Mouse (Mus musculus): Measurements from ENCODE around the gene Nadsyn1.

Gene Nadsyn1

DNA sequence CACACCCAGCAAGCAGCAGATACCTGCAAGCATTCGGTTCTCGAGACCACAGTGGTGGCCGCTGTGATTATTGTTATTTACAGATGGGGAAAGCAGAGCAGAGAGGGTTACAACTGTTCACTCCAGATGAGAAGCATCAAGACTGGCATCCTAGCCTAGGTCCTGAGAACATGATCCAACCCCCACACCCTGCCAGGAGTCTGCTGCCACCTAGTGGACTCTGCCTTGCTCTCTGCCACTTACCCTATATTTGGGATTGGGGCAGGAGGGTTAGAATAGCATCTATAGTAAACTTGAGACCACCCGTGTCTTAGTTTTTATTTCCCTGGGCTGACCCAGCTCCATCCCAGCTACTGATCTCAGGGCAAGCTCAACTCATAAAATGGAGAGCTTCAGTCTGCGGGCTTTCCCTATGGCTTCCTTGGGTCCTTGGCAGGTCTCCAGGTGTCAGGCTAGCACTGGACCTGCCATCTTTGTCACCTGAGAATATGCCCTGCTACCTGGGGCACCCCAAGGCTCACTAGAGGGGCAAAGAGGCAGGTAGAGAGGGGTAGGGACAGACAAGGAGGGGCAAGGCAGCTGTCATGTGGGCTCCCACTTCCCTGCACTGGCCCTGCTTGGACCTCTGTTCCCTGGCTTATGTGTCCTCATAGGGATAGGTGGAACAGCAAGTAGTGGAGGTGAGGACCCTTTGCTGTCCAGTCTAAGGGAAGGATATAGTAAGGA lies 68.5 kb downstream of the Nadsyn1 start:
- DNase-seq (ENCODE audit: low read depth, low spot score): peak; percentile 34

DNA sequence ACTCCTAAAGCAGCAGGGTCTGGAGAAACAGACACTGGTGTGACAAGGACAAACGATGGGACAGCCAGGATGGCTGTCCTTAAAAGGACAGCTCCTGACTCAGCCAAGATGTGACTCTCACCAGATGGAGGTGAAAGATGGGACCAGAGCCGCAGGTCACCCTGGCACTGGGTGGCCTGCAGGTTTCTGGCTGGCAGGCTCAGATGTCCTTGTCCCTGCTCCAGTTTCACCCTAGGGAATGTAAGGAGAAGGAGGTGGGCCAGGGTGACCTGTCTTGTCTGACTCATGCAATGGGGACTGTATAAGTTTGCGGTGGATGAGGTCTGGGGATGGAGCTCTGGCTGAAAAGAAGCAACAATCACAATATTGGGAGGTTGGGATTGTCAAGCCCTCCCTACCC lies 70.0 kb downstream of the Nadsyn1 start:
- DNase-seq (ENCODE audit: low read depth, low spot score): no peak

DNA sequence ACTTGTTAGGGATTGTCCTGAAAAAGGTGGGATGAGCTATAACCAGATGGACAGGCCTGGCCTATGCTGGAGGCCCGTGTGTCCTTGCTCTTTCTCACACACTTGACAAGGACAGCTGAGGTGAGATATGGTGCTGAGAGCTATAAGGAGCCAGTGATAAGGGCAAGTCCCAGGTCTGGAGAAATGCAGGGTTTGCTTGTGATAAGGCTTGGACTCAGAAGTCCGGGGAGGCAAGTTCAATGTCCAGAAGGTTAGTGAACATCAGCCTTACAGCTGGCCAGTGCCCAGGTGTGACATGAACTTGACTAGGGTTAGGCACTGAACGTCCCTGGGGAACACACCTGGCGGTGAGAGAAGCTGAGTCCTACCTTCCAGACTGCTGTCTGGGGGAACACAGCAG lies 70.6 kb downstream of the Nadsyn1 start:
- no peak for DNase-seq (ENCODE audit: low read depth, low spot score)

DNA sequence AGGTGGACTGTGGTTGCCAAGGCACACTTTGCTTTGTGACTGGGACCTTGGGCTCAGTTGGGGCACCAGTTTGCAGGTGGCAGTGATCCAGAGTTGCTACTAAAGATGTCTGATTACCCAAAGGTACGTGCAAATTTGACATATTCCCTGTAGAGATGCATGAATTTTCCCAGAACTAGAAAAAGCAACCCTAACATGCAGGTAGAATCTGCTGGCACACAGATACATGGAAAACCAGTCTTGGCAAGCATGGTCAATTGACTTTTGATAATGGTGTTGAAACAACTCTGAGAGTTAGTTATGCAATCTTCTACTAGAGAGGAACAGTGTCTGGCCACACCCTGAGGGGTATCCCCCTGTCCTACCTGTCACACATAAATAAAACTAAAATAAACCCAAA lies 71.3 kb downstream of the Nadsyn1 start:
- no peak for DNase-seq (ENCODE audit: low read depth, low spot score)

DNA sequence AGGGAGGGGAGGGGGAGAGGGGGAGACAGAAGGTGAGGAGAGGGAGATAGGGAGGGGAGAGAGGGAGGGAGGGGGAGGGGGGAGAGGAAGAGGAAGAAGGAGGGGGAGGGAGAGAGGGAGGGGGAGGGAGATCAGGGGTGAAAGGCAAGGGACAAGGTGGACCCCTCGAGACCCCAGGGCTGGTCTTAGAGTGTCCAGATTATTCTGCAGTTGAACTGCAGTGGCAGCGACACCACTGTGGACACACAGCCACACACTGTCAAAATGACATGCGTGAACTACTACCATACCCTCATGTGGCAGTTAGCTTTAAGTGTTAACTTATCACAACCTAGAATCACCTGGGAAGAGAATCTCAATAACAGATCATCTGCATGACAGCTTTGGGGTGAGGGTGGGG lies 73.6 kb downstream of the Nadsyn1 start:
- DNase-seq (ENCODE audit: low read depth, low spot score): no peak

DNA sequence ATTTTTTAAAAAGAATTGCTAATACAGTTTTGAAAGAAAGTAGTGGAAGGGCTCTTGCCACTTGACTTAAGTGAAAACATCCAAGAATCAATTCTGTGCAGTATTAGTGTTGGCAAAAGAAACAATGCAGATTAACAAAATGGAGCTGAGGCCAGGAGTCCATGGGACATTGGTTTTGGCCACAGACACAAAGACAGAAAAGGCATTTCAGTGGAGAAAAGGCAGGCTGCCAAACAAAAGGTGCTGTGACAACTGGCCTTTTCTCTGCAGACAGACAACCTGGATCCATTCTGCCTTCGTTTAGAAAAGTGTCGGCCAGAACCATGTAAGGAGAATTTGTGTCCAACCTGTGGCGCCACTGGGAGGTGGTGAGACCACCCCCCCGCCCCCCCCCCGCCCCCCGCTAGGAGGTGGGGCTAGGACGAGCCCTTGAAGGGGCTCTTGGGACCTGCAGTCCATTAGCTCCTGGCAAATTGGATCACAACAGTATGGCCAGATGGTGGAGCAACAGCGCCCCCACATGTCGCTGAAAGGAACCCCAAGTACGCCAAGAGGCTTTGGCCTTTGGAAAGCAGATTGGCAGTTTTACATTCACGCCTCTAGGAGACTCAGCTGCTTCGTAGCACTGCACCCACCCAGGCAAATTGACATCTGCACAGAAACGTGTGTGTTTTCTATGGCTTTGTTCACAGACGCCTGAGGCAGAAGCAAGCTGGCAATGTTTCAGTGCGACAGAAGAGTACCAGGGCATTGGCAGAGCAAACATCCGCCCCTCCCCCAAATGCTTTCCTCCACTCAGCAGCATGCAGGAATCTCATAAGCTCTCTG lies 74.4 kb downstream of the Nadsyn1 start:
- DNase-seq (ENCODE audit: low read depth, low spot score): peak; percentile 90

Data from retina, postnatal 7 days (tissue).